Mouse (Mus musculus) bone marrow macrophage, adult 2 months (primary cell): ENCODE data around the gene Myh3.

Experiments
- CTCF ChIP-seq: IDR thresholded peaks from 2 replicates; pipeline ENCODE4 v1.5.1; 2012; ENCODE audit warnings: low read depth, mild to moderate bottlenecking, low read length, moderate library complexity
- POLR2A ChIP-seq: IDR thresholded peaks from 2 replicates; pipeline ENCODE4 v1.6.1; 2012; ENCODE audit warnings: mild to moderate bottlenecking, low read depth, low read length, borderline replicate concordance

GRCm38 (mm10) chr11:67087225-67087624 lies 9.1 kb downstream of the Myh3 start:
- TF ChIP-seq CTCF (no peak), POLR2A (no peak)
